Mouse (Mus musculus) cerebellum, postnatal 36 days (tissue): ENCODE measurements around the gene Mnt.
A peak's percentile ranks its signal among the peaks of the same experiment; 100 is the strongest.

Experiments used
- DNase-seq, 2 experiments: peaks; one replicate each; pipeline ENCODE4 v3.0.0; 2021 to 2022; ENCODE audit warnings: mixed read lengths in 2 of 2

Gene Mnt

DNA sequence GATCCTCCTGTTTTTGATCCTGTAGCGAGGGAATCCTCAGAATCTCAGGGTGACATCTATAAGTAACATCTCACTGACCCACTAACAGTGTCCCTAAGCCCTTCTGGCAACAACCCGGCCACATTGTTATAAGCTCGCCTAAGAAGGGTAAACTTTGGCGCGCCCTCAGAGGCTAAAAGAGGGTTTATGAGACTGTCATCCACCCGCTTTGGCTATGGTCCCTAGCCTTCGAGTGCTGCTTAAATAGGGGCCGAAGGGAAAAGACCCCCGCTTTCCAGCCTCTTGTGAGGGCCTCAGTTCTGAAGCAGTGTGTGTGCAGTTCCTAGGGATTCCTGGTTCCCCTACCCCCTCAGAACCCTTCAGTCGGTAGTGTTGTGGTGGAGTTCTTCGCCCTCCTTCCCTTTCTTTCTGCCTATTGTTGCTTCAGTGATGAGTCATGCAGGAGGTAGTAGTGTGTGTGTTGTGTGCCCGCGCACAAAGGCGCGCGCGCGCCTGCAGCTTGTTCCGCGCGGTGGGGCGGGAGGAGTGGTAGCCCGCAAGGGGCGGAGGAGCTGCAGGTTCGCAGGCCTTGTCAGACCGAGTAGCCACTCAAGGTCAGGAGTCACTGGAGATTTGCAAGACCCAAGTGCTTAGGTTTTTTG, 1.9 kb downstream of the Mnt start:
- peak; percentile 61 to 73 for DNase-seq

DNA sequence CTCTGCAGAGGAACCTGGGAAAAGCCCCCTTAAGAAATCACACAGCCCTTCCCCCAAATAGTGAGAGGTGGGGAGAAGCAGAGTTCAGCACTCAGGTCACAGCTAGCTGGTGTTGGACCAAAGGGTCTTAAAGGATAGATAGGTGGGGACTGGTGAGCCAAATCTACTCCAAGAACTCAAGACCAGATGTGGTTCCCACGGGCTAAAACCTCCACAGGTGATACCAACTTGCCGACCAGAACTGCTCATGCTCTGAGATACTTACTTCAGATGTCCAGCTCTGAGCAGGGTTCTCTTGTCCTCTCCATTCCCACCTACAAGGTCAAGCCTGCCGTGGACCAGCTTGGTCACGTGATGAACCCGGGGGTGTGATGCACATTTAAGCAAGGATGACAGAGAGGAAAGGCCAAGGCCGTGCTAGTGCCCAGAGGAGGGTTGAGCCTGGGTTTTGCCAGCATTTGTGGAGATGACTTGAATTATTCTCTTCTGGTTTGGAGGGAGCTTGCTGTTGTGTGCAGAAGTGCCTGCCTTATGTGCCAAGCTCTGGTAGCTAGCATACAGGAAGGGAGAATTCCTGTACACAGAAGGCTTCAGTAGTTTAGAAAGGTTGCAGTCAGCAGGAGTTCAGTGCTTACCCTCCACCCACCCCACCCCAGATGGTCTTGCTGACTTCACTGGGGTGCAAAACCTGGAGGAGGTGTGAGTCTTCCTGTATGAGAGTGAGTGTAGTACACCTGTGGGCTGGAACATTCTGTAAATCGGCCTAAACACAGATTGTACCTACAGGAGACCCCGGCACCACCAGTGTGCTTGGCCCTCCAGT, 3.0 kb downstream of the Mnt start:
- DNase-seq = no peak

DNA sequence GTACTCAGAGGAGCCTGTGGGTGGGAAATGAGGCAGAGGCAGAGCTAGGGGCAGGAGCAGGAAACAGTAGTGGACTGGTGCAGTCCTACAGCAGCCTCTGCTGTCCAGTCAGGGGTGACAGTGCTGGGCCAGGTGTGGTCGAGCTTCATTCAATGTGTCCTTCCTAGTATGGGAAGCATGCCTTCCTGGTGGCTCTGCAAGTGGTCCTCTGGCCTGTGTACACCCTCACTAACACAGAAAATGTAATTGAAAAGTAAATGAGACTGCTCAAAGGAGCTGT, 3.6 kb downstream of the Mnt start:
- no peak for DNase-seq

DNA sequence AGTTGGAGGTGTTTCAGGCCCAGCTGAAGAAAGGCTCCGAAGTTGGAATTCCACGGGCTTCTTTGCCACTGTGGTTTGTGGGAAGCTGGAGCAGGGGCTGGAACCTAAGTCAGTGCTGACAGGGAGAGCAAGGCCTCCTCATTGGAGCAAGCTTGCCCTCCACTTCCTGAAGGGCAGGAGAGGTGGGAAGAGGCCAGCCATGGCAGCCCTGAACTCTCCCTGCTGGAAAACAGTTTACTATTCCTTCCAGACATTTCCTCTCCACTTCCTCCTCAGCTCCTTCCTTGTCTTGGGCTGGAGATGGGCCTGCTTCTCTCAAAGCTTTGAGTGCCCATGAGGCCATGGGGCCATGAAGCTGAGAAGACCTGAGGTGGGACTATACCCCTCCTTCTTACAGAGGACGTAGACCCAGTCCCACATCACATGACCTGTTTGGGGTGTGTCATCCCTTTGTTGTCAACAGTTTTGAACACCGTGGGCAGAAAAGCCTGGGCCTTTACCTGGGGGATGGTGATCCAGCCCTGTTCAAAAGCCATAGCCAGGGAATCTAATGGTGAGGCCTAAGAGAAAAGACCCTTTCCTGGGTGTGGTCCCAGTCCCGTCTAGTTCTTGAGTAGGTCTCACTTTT, 4.0 kb downstream of the Mnt start:
- DNase-seq = no peak

DNA sequence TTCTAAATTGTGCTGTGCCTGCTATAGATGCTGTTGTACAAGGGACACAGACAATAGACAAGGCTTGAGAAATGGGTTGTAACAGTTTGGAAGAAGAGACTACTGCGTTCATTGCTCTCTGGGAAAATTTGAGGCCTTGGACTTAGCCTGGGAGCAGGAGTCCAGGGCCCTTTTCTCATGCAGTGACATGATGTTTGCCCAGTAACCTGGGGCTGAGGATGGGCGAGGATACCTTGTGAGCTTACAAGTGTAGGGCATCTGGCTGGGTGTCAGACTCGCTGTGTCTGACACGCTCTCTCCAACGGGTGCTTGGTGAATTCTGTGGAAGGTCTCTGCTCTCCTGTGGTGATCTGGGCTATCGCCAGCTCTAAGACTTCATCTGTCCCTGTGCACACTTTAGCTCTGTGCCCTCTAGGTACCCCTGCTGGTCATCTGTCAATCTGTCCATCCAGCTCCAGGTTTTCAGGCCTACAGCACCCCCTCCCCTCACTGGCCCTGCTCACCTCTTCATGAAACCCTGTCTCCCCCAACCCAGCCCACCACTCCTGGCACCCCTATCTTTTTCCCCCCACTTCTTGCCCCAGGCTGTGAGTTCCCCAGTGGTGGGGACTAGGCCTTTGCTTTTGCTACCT, 5.0 kb downstream of the Mnt start:
- no peak for DNase-seq

DNA sequence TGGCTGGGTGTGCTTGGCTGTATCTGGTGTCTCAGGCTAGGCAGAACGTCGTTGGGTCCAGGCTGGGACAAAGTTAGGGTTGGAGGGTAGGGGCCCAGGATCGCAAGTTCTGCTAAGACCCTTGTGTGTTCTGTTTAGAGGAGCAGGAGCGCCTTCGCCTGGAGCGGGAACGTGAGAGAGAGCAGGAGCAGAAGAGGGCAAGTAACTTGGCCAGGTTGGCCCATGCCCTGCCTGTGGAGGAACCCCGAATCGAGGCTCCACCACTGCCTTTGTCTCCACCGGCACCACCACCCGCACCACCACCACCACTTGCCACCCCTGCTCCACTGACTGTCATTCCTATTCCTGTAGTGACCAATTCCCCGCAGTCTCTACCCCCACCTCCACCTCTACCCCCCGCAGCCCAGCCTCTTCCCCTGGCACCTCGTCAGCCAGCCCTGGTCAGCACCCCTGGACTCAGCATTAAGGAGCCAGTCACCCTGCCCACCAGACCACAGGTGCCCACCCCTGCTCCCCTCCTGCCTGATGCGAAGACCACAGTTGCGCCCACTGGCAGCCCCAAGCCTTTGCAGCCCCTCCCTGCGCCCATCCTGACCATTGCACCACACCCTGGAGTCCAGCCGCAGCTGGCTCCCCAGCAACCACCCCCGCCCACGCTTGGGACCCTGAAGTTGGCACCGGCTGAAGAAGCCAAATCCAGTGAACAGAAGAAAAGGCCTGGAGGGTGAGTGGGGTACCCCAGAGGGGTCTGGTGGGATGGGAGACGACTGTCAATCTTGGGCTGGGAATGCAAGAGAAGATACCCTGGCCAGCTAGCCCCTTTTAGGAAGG, 5.7 kb downstream of the Mnt start:
- no peak for DNase-seq

DNA sequence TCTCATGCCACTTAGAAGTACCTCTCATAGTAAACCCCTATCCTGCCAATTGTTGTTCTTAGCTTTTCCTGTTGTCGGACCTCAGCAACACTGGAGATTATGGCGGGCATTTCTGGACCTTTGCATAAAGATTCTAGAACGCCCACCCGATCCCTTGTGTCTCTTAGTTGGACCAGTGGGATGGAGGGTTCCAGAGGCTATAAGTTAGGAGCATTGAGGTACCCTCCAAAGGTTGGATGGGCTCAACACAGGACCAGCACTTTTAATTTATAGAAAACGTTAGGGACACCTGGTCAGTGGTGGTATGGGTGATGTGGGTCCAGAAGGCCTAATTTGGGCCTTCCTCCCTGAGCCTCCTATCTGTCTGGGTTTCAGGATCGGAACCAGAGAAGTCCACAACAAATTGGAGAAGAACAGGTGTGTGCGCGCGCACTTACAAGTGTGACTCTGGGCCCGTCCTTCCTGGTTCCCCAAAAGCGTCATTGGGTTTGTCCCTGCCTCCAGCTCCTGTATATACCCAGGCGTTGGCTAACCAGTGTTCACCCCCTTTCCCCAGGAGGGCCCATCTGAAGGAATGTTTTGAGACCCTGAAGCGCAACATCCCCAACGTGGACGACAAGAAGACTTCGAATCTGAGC, 6.5 kb downstream of the Mnt start:
- no peak for DNase-seq

DNA sequence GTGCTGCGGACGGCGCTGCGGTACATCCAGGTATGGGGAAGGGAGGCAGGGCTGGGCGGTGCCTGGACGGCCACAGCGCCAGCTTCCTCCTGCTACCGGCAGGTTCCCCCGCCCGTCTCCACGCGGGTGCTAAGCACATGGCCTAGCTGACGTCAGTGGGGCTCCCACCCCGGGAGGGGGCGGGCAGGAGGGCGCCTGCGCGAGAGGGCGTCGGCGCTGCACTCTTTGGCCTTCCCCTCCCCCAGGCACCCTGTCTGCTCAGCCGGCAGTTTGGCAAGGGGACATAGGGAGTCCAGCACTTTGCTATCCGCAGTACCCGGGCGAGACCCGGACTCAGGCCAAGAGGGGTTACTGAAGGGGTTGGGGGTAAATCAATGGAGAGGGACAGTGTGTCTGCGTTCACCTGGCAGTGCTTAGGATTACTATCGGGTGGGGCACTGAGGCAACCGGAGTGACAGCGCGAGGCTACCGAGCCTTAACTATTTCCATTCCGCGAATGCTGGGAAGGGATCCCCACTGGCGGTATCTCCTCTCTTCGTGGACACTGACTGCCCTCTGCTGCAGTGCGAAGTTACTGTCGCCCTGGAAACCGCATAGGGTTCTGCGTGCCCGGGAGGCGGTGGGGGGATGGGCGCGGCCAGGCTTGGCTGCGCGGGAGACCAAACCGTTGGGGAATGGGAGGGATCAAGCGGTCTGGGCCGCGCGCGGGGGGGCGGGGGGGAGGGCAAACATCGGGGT, 7.1 kb downstream of the Mnt start:
- DNase-seq = peak; percentile 91 to 97

DNA sequence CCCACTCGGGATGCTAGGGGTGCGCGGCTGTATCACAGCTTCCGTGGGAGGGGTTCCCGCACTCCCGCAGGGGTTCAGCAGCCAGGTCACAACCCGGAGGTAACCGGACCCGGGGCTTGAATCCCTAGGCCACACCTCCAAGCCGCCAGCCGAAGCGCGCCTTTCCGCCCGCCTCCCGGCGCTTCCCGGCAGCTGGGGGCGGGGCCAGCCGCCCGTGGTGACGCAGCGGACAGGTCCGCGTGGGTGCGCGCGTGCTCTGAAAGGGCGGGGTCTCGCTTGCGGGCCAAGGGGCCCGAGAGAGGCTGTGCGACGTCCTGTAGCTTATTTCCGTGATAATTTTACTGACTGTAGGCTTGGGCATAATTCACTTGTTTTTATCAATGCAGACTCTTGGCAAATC, 7.7 kb downstream of the Mnt start:
- peak; percentile 89 to 95 for DNase-seq

DNA sequence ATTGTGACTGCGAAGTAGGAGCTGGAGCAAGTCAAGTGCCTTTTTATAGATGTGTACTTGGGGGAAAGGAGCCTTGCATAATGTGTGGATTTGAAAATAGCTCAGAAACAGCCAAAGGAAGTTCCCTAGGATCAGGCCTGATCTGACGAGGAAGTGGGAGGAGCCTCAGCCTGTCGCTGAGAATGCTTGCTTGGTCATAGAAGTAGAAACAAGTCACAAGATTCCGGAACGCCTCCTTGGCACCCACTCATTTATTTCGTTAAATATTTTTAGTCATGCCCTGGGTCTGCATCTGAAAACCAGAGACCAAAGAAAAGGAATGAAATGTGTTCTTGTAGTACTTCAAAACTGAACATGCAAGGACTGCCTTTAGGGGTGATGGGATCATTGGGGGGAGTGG, 8.3 kb downstream of the Mnt start:
- DNase-seq = no peak

DNA sequence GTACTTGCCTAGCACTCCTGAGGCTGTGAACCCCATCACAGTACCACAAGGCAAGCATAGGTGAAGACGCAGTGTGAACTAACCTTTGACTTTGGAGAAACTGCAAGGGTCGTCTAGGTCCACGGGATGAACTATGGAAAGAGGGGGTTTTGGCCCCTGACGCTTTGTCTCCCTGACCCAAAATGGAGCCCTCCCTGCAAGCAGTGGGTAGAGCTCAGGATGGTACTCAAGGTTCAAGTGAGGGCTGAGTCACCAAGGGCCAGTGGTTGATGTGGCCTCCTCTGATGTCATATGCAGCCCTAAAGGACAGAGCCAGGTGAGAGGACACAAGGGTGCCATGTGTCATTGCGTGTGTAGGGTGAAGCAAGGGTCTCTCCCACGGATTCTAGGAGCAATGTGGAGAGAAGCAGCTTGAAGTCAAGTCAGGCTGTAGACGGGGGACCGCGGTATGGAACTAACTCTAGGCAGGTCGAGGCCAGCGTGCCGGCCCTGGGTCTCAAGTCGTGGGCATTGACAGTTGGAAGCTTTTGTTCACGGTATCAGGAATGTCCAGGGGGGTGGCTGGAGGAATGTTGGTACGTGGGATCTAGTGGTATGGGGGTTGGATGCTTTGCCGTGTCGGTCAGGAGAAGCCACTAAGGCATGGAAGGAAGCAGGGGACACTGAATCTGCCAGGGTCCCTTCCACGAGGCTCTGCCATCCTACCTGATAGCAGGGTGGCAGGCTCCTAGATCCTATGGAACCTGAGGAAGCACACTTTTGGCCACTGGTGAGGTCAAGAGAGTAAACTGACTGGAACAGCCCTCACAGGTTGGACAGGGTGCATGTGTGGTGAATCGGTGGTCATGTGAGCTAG, 9.4 kb downstream of the Mnt start:
- DNase-seq = no peak

DNA sequence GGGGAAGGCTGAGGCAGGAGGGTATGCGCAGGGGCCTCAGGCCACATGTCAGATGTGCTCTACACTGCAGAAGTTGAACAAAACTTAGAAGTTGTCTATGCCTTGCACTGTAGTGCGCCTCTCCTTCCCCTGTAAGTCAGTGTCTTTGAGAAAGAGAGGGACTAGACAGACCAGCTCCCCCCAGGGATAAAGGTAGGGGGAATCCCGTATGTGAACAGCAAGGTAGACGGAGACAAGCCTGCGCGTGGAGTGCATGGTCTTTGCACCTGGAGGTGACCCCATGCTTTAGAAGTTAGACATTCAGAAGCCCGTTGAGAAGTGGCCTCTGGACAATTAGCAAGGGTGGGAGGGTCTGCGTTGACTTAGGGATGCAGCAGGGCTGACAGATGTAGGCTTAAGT, 10.0 kb downstream of the Mnt start:
- DNase-seq = no peak

DNA sequence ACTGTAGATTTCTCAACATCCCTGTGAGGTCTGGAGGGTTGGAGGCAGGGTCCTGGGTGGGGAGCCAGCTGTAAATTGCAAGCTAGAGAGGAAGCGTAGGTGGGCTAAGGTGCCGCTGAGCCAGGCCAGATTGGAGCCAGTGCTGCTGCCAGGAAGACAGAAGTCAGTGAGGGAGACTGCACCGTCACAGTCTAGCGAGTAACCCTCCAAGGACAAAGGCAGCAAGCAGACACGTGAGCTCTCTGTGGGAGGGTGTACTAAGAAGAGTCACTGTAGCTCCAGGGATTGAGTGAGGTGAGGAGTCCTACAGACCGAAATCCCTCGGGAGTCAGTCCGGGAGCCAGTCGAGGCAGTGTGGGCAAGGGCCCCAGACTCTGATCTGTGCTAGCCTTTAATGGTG, 10.6 kb downstream of the Mnt start:
- DNase-seq = peak in 1 of 2 experiments; percentile 33

DNA sequence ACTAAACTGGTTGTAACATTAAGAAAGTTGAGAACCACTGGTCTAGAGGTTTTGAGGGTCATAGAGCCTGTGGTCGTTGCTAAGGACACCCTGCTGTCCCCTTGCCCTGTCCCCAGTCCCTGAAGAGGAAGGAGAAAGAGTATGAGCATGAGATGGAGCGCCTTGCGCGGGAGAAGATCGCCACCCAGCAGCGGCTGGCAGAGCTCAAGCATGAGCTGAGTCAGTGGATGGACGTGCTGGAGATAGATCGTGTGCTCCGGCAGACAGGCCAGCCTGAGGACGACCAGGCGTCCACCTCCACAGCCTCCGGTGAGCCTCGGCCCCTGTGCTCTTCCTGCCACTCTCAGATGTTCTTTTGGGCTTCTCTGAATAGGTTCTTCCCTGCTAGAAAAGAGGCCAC, 11.3 kb downstream of the Mnt start:
- DNase-seq = no peak

DNA sequence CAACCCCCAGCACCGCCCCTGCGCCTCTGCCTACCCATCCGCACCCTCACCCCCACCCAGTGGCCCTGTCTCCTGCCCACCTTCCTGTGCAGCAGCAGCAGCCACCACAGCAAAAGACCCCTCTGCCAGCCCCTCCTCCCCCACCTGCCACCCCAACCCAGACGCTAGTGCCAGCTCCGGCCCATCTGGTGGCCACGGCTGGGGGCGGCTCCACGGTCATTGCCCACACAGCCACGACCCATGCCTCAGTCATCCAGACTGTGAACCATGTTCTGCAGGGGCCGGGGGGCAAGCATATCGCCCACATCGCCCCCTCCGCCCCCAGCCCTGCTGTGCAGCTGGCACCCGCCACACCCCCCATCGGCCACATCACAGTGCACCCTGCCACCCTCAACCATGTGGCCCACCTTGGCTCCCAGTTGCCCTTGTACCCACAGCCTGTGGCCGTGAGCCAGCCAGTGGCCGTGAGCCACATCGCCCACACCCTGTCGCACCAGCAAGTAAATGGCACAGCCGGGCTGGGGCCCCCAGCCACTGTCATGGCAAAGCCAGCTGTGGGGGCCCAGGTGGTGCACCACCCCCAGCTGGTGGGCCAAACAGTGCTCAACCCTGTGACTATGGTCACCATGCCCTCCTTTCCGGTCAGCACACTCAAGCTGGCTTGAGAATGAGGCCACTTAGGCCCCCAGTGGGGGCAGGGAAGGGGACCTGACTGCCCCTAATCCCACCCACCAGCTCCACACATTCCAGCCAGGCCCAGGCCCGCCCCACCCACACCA, 12.1 kb downstream of the Mnt start:
- DNase-seq = peak in 1 of 2 experiments; percentile 37

DNA sequence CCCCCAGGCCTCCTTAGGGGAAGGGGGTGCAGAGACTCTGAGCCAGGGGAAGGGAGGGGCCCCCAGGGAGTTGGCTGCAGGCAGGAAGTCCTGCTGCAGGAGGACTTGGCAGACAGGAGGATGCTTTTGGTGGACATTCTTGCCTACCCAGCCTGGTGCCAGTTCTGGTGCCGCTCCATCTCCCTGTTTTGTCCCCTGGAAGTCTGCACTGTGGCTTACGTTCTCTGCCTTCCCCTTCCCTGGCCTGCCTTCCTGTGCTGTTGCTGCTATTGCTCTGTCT, 12.7 kb downstream of the Mnt start:
- DNase-seq = peak in 1 of 2 experiments; percentile 33

DNA sequence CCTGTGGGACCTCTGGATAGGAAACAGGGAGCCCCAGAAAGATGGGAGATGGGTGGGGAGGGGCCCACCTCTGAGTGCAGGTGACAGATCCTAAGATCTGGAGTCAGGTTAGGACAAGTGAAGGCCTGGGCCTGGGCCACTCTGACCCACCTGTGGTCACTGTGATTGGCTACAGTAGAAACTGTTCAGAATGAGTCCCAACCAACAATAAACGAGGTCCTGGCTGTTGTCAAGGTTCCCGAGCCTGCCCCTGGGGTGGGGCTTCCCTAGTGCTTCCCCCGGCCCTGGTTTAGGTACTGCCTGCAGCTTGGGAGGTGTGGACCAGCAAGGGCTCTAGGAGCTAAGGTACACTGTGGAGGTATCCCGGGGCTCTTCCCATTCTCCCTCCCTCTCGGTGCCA, 13.0 kb downstream of the Mnt start:
- no peak for DNase-seq

DNA sequence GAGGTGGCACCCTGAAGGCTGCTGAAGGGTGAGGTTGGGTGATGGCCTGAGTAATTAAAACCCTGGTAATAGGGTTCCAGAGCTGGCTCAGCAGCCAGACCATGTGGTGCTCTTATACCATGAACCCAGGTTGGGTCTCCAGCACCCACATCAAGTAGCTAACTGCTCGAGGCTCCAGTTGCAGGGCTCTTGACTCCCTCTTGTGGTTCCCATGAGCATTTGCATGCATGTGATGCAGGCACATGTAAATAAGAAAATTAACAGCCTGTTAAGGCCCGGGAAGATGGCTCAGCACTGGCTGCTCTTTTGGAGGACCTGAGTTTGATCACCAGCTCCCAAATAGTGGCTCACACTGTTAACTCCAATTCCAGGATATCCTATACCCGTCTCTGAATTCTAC, 15.1 kb downstream of the Mnt start:
- no peak for DNase-seq

DNA sequence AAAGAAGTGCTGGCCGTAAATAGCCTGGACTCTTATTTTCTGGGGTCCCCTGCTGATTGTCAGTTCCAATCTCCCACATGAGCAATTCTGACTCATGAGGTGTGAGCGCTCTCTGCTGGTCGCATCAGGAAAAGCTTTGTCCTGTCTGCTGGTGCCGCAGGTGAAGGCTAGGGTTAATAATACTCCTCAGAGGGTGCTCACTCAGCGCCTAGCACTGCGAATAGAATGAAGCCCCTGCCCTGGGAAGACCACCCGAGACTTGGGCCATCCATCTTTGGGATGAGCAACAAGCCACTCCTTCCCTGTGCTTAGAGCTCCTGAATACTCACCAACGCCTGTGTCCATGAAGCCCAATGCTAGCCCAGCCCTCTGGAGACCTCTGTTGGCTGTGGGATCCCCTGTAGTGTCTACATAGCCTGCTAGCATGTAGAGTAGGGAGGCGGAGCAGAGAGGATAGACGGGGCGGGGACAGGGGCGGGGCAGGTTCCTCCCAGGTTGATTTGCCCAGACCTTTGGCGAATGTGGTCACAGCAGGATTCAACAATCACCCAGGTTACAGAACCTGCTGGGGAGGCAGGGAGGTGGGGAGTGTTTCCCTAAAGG, 17.3 kb downstream of the Mnt start:
- peak; percentile 84 to 85 for DNase-seq
